Mouse (Mus musculus) bone marrow, adult 2 months (tissue): Measurements from ENCODE around the gene Drd1.

ENCODE experiments used
- CTCF ChIP-seq: fragments of 200-500 bp; IDR thresholded peaks from 2 replicates; pipeline ENCODE4 v1.5.1; 2011; ENCODE audit warnings: low read length, control low read depth; ENCODE audit not compliant: control insufficient read depth, insufficient read depth
- POLR2A ChIP-seq: fragments of 200-500 bp; IDR thresholded peaks from 2 replicates; pipeline ENCODE4 v1.6.1; 2011; ENCODE audit warnings: low read depth, mild to moderate bottlenecking, control low read depth, low read length, borderline replicate concordance; ENCODE audit not compliant: control insufficient read depth

GRCm38 (mm10) chr13:54085266-54085665, 29.8 kb upstream of the Drd1 start:
- no peak for TF ChIP-seq CTCF
- no peak for TF ChIP-seq POLR2A
